ENCODE assay signal across 8 mouse cellular contexts in genomic region chr2:101762405-101762804, GRCm38 (mm10).
DNase-seq lines count a peak whose midpoint lies in the region.

No protein-coding gene starts in this region.

- 61% methylated on average over 10 of the region's 10 CpGs for WGBS in heart, embryonic 10.5 days

- H3K27ac ChIP-seq in heart, embryonic 10.5 days = no peak overlapping the region

- H3K4me1 ChIP-seq in heart, embryonic 10.5 days = peaks cover 9% of the 10 kb centered on the region

- no peak overlapping the region for H3K4me3 ChIP-seq in heart, embryonic 10.5 days

- no peaks in the 10 kb centered on the region for H3K27me3 ChIP-seq in heart, embryonic 10.5 days (ENCODE audit: insufficient read depth, poor library complexity, severe bottlenecking)

- DNase-seq in heart, adult 11 months = peak; percentile 98
- DNase-seq in heart, embryonic 10.5 days (ENCODE audit: low spot score) = no peak
- DNase-seq in brain, adult 2 months (ENCODE audit: low read depth, low spot score) = peak; percentile 30
- peak; percentile 23 for DNase-seq in kidney, adult 11 months
- peak; percentile 68 for DNase-seq in lung, postnatal 10 days
- DNase-seq in layer of hippocampus, adult 18-20 months (ENCODE audit: low spot score in 2 of 2) = no peak
- DNase-seq in ovary, postnatal 10 days (ENCODE audit: low spot score) = no peak
- DNase-seq in cerebellum, adult 11 months = no peak

- H3K36me3 ChIP-seq in heart, embryonic 10.5 days = peaks cover 2% of the 10 kb centered on the region; the same call in 1 of the 2 replicates

- no peaks in the 10 kb centered on the region for H3K9me3 ChIP-seq in heart, embryonic 10.5 days

Comparison
In these comparisons a context has a peak if more than half of its experiments do, and no peak if none do; other contexts are left out.
1. DNase-seq: peak in heart, adult 11 months (single experiment), brain, adult 2 months (single experiment), kidney, adult 11 months (single experiment) and lung, postnatal 10 days (single experiment); none in heart, embryonic 10.5 days (single experiment), layer of hippocampus, adult 18-20 months (0 of 2), ovary, postnatal 10 days (single experiment) and cerebellum, adult 11 months (single experiment).